Mouse (Mus musculus): ENCODE data around the gene Hoxa7.

GRCm38 (mm10) chr6:52177806-52178205 is 43.8 kb downstream of the Hoxa7 start:
- TF ChIP-seq CTCF (IDR thresholded peaks at IDR 0.05; ENCODE audit: insufficient read depth, low read depth, low read length) (no peak), POLR2A (IDR thresholded peaks at IDR 0.05; ENCODE audit: insufficient read depth, low read depth, low read length) (no peak)
